Mouse (Mus musculus): ENCODE measurements at regions not wholly inside any gene's neighbourhood (a gene's known extent, or its start where the extent isn't known, plus 50 kb on each side); places are given as distances from the start of the nearest gene placed in this dataset.

DNA sequence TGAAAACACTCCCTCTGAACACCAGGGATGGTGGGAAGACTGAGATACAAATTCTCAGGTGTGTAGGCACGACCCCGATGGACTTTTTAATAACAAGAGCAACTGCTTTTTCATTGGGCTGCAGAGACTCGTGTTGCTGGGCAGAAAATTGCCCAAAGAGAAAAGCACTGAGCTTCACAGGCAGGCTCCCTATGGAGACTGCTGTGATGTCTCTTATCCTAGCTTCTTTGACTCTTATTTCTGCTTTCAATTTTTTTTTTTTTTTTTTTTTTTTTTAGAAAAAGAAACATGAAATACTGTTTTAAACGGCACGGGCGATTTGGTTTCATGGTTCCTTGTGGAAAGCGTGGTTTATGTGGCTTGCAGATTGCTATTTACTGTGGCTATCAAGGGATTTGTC is 522.8 kb upstream of the Fam174a start:
- no peak for DNase-seq (ENCODE audit: low spot score)

DNA sequence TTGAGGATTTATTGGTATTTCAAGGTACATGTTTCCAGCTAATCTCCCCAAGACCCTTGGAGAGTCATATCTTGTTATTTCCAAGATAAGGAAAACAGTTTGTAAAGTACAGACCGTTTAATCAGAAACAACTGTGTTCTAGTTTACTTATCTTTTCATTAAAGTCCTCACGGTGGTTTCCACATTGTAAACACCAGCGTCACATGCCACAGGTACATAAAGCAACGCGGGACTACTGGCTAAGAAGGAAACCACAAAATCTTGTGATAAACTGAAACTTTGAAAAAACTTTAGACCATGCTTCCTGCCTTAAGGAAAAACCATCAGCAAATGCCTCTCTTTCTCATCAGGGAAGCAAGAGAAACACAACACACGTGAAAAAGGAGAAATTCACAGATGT is 522.4 kb upstream of the Fam174a start:
- no peak for ATAC-seq (replicated peaks; ENCODE audit: low FRiP score)
- Histone ChIP-seq H3K4me1 (replicated peaks; ENCODE audit: control insufficient read depth, insufficient read depth, low read length) (no peaks in the 10 kb centered on the region), H3K4me3 (ENCODE audit: low read depth, low read length) (no peak overlapping the region), H3K9me3 (ENCODE audit: control insufficient read depth, low read length) (no peaks in the 10 kb centered on the region), H3K27ac (ENCODE audit: low read depth, low read length) (no peak overlapping the region), H3K4me2 (ENCODE audit: low read depth, low read length, severe bottlenecking) (no peak overlapping the region), H3K9ac (ENCODE audit: low read length) (no peak overlapping the region), H3K27me3 (ENCODE audit: control insufficient read depth, insufficient read depth, low read length) (no peaks in the 10 kb centered on the region), H3K36me3 (ENCODE audit: control insufficient read depth, insufficient read depth, low read length) (no peaks in the 10 kb centered on the region)
- WGBS, result 62% methylated on average over 6 of the region's 6 CpGs
- DNase-seq (ENCODE audit: low spot score), result no peak

More for the DNA sequence above, 522.8 kb upstream of the Fam174a start:
- no peak overlapping the region for H3K9ac ChIP-seq (ENCODE audit: low read length)
- WGBS, result 51% methylated on average over 7 of the region's 7 CpGs
- H3K4me1 ChIP-seq (replicated peaks; ENCODE audit: control insufficient read depth, insufficient read depth, low read length), result no peaks in the 10 kb centered on the region
- ATAC-seq (replicated peaks; ENCODE audit: low FRiP score), result no peak
- H3K4me3 ChIP-seq (ENCODE audit: low read depth, low read length), result no peak overlapping the region
- no peaks in the 10 kb centered on the region for H3K9me3 ChIP-seq (ENCODE audit: control insufficient read depth, low read length)
- H3K27me3 ChIP-seq (ENCODE audit: control insufficient read depth, insufficient read depth, low read length), result no peaks in the 10 kb centered on the region
- H3K4me2 ChIP-seq (ENCODE audit: low read depth, low read length, severe bottlenecking), result no peak overlapping the region
- no peak overlapping the region for H3K27ac ChIP-seq (ENCODE audit: low read depth, low read length)
- no peaks in the 10 kb centered on the region for H3K36me3 ChIP-seq (ENCODE audit: control insufficient read depth, insufficient read depth, low read length)

GRCm38 (mm10) chr1:94796028-94796427 is 517.4 kb upstream of the Fam174a start:
- H3K36me3 ChIP-seq (ENCODE audit: control insufficient read depth, insufficient read depth, low read length), result no peaks in the 10 kb centered on the region
- ATAC-seq (replicated peaks; ENCODE audit: low FRiP score), result peak; percentile 78
- H3K9me3 ChIP-seq (ENCODE audit: control insufficient read depth, low read length), result no peaks in the 10 kb centered on the region
- no peaks in the 10 kb centered on the region for H3K27me3 ChIP-seq (ENCODE audit: control insufficient read depth, insufficient read depth, low read length)
- DNase-seq (ENCODE audit: low spot score), result no peak
- 48% methylated on average over 1 of the region's 1 CpGs for WGBS
- no peak overlapping the region for H3K9ac ChIP-seq (ENCODE audit: low read length)
- H3K4me3 ChIP-seq (ENCODE audit: low read depth, low read length), result no peak overlapping the region
- H3K27ac ChIP-seq (ENCODE audit: low read depth, low read length), result no peak overlapping the region
- no peak overlapping the region for H3K4me2 ChIP-seq (ENCODE audit: low read depth, low read length, severe bottlenecking)
- H3K4me1 ChIP-seq (replicated peaks; ENCODE audit: control insufficient read depth, insufficient read depth, low read length), result no peaks in the 10 kb centered on the region

GRCm38 (mm10) chr1:94803722-94804121 is 509.7 kb upstream of the Fam174a start:
- H3K4me3 ChIP-seq (ENCODE audit: low read depth, low read length), result no peak overlapping the region
- H3K9me3 ChIP-seq (ENCODE audit: control insufficient read depth, low read length), result no peaks in the 10 kb centered on the region
- no peak overlapping the region for H3K9ac ChIP-seq (ENCODE audit: low read length)
- H3K27me3 ChIP-seq (ENCODE audit: control insufficient read depth, insufficient read depth, low read length), result no peaks in the 10 kb centered on the region
- DNase-seq (ENCODE audit: low spot score) (no peak), ATAC-seq (replicated peaks; ENCODE audit: low FRiP score) (no peak)
- H3K4me1 ChIP-seq (replicated peaks; ENCODE audit: control insufficient read depth, insufficient read depth, low read length), result no peaks in the 10 kb centered on the region
- no peak overlapping the region for H3K4me2 ChIP-seq (ENCODE audit: low read depth, low read length, severe bottlenecking)
- H3K27ac ChIP-seq (ENCODE audit: low read depth, low read length), result no peak overlapping the region
- H3K36me3 ChIP-seq (ENCODE audit: control insufficient read depth, insufficient read depth, low read length), result no peaks in the 10 kb centered on the region

DNA sequence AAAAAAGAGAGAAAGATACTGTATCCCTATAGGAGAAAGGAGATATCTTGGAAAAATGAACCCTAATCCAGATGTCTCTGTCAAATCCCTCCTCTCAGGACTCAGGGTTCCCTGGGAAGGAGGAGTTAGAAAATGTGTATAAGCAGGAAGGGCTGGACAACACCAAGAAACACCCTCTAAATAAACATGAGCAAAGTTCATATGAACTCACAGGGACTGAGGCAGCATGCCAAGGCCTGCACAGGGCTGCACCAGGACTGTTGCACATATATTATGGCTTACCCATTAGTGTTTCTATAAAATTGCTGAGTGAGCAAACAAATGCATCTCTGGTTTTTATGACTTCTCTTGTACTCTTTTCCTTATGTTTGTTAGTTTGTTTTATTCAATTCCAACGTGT is 508.5 kb upstream of the Fam174a start:
- Histone ChIP-seq H3K27ac (ENCODE audit: low read depth, low read length) (no peak overlapping the region), H3K9me3 (ENCODE audit: control insufficient read depth, low read length) (no peaks in the 10 kb centered on the region), H3K4me2 (ENCODE audit: low read depth, low read length, severe bottlenecking) (no peak overlapping the region), H3K4me1 (replicated peaks; ENCODE audit: control insufficient read depth, insufficient read depth, low read length) (no peaks in the 10 kb centered on the region), H3K4me3 (ENCODE audit: low read depth, low read length) (no peak overlapping the region), H3K27me3 (ENCODE audit: control insufficient read depth, insufficient read depth, low read length) (no peaks in the 10 kb centered on the region), H3K36me3 (ENCODE audit: control insufficient read depth, insufficient read depth, low read length) (no peaks in the 10 kb centered on the region), H3K9ac (ENCODE audit: low read length) (no peak overlapping the region)
- ATAC-seq (replicated peaks; ENCODE audit: low FRiP score) (no peak), DNase-seq (ENCODE audit: low spot score) (no peak)
- WGBS, result 63% methylated on average over 1 of the region's 1 CpGs

DNA sequence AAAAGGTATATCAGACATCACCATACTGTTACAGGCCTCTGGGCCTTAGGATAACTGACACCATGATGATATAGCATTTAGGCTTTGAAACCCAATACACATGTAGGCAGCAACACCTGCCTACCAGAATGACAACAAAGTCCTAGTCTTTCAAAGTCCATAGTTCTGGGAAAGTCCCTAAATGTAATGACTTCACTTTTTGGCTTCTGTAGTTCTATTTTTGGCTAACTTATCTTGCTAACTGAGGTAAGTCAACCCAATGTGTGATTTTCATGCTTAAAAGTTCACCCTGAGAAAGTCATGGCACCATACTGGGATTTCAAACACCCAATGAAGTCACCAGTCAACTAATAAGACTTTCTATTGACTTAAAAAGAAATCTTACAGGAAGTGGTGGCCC is 485.8 kb upstream of the Fam174a start:
- Histone ChIP-seq H3K4me1 (replicated peaks; ENCODE audit: control insufficient read depth, insufficient read depth, low read length) (no peaks in the 10 kb centered on the region), H3K36me3 (ENCODE audit: control insufficient read depth, insufficient read depth, low read length) (no peaks in the 10 kb centered on the region), H3K4me2 (ENCODE audit: low read depth, low read length, severe bottlenecking) (no peak overlapping the region), H3K27me3 (ENCODE audit: control insufficient read depth, insufficient read depth, low read length) (no peaks in the 10 kb centered on the region), H3K4me3 (ENCODE audit: low read depth, low read length) (no peak overlapping the region), H3K9me3 (ENCODE audit: control insufficient read depth, low read length) (no peaks in the 10 kb centered on the region), H3K9ac (ENCODE audit: low read length) (no peak overlapping the region), H3K27ac (ENCODE audit: low read depth, low read length) (no peak overlapping the region)
- no peak for DNase-seq (ENCODE audit: low spot score)
- ATAC-seq (replicated peaks; ENCODE audit: low FRiP score), result no peak

DNA sequence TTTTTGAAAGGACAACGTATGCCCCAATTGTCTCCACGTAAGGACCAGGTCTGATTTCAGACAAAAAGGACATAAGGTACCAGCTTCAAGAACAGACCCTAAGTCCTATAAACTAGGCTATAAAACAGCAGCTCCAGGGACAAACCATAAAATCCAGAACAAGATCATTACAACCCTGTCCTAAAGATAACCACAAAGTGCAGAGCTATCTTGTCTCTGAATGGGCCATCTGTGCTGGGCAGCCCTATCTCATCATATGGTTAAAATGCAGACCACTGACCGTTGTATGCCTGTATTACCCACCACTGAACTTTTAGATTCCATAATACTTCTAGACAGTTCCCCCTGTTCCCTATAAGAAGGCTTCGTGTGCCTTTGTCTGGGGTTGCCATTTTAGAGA is 477.4 kb upstream of the Fam174a start:
- H3K27ac ChIP-seq (ENCODE audit: low read depth, low read length), result no peak overlapping the region
- H3K9me3 ChIP-seq (ENCODE audit: control insufficient read depth, low read length), result no peaks in the 10 kb centered on the region
- H3K9ac ChIP-seq (ENCODE audit: low read length), result no peak overlapping the region
- no peak for DNase-seq (ENCODE audit: low spot score)
- H3K4me2 ChIP-seq (ENCODE audit: low read depth, low read length, severe bottlenecking), result no peak overlapping the region
- WGBS, result 92% methylated on average over 4 of the region's 4 CpGs
- H3K4me3 ChIP-seq (ENCODE audit: low read depth, low read length), result no peak overlapping the region
- no peak for ATAC-seq (replicated peaks; ENCODE audit: low FRiP score)
- no peaks in the 10 kb centered on the region for H3K4me1 ChIP-seq (replicated peaks; ENCODE audit: control insufficient read depth, insufficient read depth, low read length)
- H3K27me3 ChIP-seq (ENCODE audit: control insufficient read depth, insufficient read depth, low read length), result no peaks in the 10 kb centered on the region
- H3K36me3 ChIP-seq (ENCODE audit: control insufficient read depth, insufficient read depth, low read length), result no peaks in the 10 kb centered on the region

GRCm38 (mm10) chr1:94851522-94851921 is 461.9 kb upstream of the Fam174a start:
- no peaks in the 10 kb centered on the region for H3K9me3 ChIP-seq (ENCODE audit: control insufficient read depth, low read length)
- H3K9ac ChIP-seq (ENCODE audit: low read length), result no peak overlapping the region
- H3K4me3 ChIP-seq (ENCODE audit: low read depth, low read length), result no peak overlapping the region
- WGBS, result 95% methylated on average over 1 of the region's 1 CpGs
- H3K27me3 ChIP-seq (ENCODE audit: control insufficient read depth, insufficient read depth, low read length), result no peaks in the 10 kb centered on the region
- H3K4me2 ChIP-seq (ENCODE audit: low read depth, low read length, severe bottlenecking), result no peak overlapping the region
- no peak for ATAC-seq (replicated peaks; ENCODE audit: low FRiP score)
- no peak overlapping the region for H3K27ac ChIP-seq (ENCODE audit: low read depth, low read length)
- H3K4me1 ChIP-seq (replicated peaks; ENCODE audit: control insufficient read depth, insufficient read depth, low read length), result no peaks in the 10 kb centered on the region
- DNase-seq (ENCODE audit: low spot score), result no peak
- H3K36me3 ChIP-seq (ENCODE audit: control insufficient read depth, insufficient read depth, low read length), result no peaks in the 10 kb centered on the region

DNA sequence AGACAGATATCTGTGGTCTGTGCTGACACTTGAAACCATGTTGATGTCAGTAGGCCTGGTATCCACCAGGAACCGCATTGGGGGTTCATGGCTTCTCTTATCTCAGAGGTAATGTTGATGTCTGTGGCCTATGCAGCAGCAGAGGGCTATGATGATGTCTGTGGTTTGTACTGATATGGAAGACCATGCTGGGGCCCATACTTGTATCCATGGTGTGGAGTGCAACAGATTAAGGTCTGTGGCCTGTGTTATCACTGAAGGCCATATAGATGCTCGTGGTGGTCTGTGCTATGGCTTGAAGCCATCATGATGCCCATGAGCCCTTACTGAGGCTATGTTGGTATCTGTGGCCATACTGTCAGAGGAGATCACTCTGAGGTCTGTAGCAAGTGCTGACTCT is 455.0 kb upstream of the Fam174a start:
- WGBS, result 93% methylated on average over 2 of the region's 2 CpGs
- DNase-seq (ENCODE audit: low spot score), result no peak
- H3K36me3 ChIP-seq (ENCODE audit: control insufficient read depth, insufficient read depth, low read length), result no peaks in the 10 kb centered on the region

More for the DNA sequence above, 455.0 kb upstream of the Fam174a start:
- Histone ChIP-seq H3K9me3 (ENCODE audit: control insufficient read depth, low read length) (no peaks in the 10 kb centered on the region), H3K27ac (ENCODE audit: low read depth, low read length) (no peak overlapping the region), H3K27me3 (ENCODE audit: control insufficient read depth, insufficient read depth, low read length) (no peaks in the 10 kb centered on the region), H3K9ac (ENCODE audit: low read length) (no peak overlapping the region), H3K4me1 (replicated peaks; ENCODE audit: control insufficient read depth, insufficient read depth, low read length) (no peaks in the 10 kb centered on the region), H3K4me3 (ENCODE audit: low read depth, low read length) (no peak overlapping the region), H3K4me2 (ENCODE audit: low read depth, low read length, severe bottlenecking) (no peak overlapping the region)
- no peak for ATAC-seq (replicated peaks; ENCODE audit: low FRiP score)
